Mouse (Mus musculus): ENCODE measurements around the gene Rnf213.

GRCm38 (mm10) chr11:119386306-119386705 lies 6.6 kb upstream of the Rnf213 start:
- TF ChIP-seq CTCF (IDR thresholded peaks at IDR 0.05; ENCODE audit: low read depth, low read length) (no peak), TAL1 (conservative IDR thresholded peaks at IDR 0.05; ENCODE audit: low read depth, low read length) (no peak)
